Mouse (Mus musculus): ENCODE measurements around the gene Ciita. TPM values are rescaled to one million over a fixed set of nuclear protein-coding genes. Genes with fewer than 3 reads are reported as not detected.
A peak's percentile ranks its signal among the peaks of the same experiment; 100 is the strongest.

Ciita gene
- polyA plus RNA-seq, 1 experiment: not detected

DNA sequence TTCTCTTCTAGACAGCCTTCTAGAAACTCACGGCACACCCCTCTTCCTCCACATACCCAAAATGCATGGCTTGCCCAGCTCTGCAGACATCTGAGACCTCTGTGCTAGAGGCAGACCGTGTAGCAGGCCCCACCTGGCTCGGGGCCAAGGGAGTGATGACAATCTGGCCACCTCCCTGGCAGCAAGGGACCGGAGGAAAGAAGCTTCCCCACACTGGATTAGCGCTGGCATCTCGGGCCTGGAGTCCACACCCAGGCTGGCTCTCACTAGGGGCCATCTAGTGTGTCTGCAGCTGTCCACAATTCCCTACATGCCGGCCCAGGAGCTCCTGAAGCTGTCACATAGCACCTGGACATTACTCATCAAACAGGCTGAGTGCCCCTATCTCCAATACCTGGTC lies 54.7 kb downstream of the Ciita start:
- Histone ChIP-seq H3K9me3 (replicated peaks; ENCODE audit: control insufficient read depth, insufficient read depth, low read length, poor library complexity, severe bottlenecking) (no peaks in the 10 kb centered on the region), H3K4me3 (ENCODE audit: low read depth, low read length) (no peak overlapping the region), H3K27ac (ENCODE audit: insufficient read depth, low read length) (no peak overlapping the region), H3K9ac (ENCODE audit: low read depth, poor library complexity, severe bottlenecking) (no peak overlapping the region), H3K36me3 (ENCODE audit: control insufficient read depth, insufficient read depth, low read length, poor library complexity, severe bottlenecking) (no peaks in the 10 kb centered on the region), H3K27me3 (ENCODE audit: control insufficient read depth, insufficient read depth, low read length, poor library complexity, severe bottlenecking) (no peaks in the 10 kb centered on the region), H3K4me1 (ENCODE audit: control insufficient read depth, insufficient read depth, low read length) (no peaks in the 10 kb centered on the region)
- TF ChIP-seq CTCF (IDR thresholded peaks at IDR 0.05; ENCODE audit: low read depth, low read length): no peak

DNA sequence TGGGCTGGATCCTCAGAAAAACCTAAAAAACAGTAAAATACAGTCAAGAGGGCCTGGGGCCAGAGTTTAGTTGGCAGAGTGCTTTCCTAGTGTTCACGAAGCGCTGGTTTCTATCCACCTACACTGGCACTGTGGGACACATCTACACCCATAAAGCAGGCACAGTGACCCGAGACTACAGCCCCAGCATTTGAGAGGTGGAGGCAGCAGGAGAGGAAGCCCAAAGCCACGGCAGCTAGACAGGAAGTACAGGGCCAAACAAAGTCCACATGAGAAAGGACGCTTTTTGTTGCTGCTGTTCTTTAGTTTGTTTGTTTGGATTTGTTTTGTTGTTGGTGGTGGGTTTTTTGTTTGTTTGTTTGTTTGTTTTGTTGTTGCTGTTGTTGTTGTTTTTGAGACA lies 56.5 kb downstream of the Ciita start:
- Histone ChIP-seq H3K36me3 (ENCODE audit: control insufficient read depth, insufficient read depth, low read length, poor library complexity, severe bottlenecking) (no peaks in the 10 kb centered on the region), H3K4me3 (ENCODE audit: low read depth, low read length) (no peak overlapping the region), H3K4me1 (ENCODE audit: control insufficient read depth, insufficient read depth, low read length) (no peaks in the 10 kb centered on the region), H3K9ac (ENCODE audit: low read depth, poor library complexity, severe bottlenecking) (no peak overlapping the region), H3K27me3 (ENCODE audit: control insufficient read depth, insufficient read depth, low read length, poor library complexity, severe bottlenecking) (no peaks in the 10 kb centered on the region), H3K9me3 (replicated peaks; ENCODE audit: control insufficient read depth, insufficient read depth, low read length, poor library complexity, severe bottlenecking) (no peaks in the 10 kb centered on the region), H3K27ac (ENCODE audit: insufficient read depth, low read length) (no peak overlapping the region)
- TF ChIP-seq POLR2A (IDR thresholded peaks at IDR 0.05; ENCODE audit: insufficient read depth, low read length): no peak
- TF ChIP-seq EP300 (IDR thresholded peaks at IDR 0.05; ENCODE audit: insufficient read depth, low read depth, low read length): no peak
- no peak for TF ChIP-seq CTCF (IDR thresholded peaks at IDR 0.05; ENCODE audit: low read depth, low read length)

DNA sequence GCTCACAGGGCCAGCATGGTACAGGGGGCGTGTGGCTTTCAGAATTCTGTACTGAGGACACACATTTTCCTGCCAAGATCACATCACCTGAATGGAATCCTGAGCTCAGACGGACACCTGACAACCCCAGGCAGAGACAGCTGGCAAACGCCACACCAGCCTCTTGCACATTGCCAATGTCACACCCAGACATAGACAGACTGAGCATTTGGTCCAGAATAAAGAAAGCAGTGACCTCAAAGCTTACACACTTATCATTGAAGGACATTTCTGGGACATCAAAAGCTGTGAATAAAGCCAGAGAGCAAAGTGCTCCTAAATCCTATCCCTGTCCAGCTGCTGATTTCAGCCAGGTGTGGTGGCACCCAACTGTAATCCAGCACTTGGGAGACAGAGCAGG lies 57.1 kb downstream of the Ciita start:
- H3K9me3 ChIP-seq (replicated peaks; ENCODE audit: control insufficient read depth, insufficient read depth, low read length, poor library complexity, severe bottlenecking): no peaks in the 10 kb centered on the region
- no peak overlapping the region for H3K9ac ChIP-seq (ENCODE audit: low read depth, poor library complexity, severe bottlenecking)
- peaks cover 2% of the 10 kb centered on the region for H3K4me1 ChIP-seq (ENCODE audit: control insufficient read depth, insufficient read depth, low read length)
- H3K36me3 ChIP-seq (ENCODE audit: control insufficient read depth, insufficient read depth, low read length, poor library complexity, severe bottlenecking): no peaks in the 10 kb centered on the region
- H3K4me3 ChIP-seq (ENCODE audit: low read depth, low read length): no peak overlapping the region
- H3K27ac ChIP-seq (ENCODE audit: insufficient read depth, low read length): no peak overlapping the region
- no peak for TF ChIP-seq POLR2A (IDR thresholded peaks at IDR 0.05; ENCODE audit: insufficient read depth, low read length)
- no peak for TF ChIP-seq EP300 (IDR thresholded peaks at IDR 0.05; ENCODE audit: insufficient read depth, low read depth, low read length)
- no peak for TF ChIP-seq CTCF (IDR thresholded peaks at IDR 0.05; ENCODE audit: low read depth, low read length)
- H3K27me3 ChIP-seq (ENCODE audit: control insufficient read depth, insufficient read depth, low read length, poor library complexity, severe bottlenecking): no peaks in the 10 kb centered on the region

DNA sequence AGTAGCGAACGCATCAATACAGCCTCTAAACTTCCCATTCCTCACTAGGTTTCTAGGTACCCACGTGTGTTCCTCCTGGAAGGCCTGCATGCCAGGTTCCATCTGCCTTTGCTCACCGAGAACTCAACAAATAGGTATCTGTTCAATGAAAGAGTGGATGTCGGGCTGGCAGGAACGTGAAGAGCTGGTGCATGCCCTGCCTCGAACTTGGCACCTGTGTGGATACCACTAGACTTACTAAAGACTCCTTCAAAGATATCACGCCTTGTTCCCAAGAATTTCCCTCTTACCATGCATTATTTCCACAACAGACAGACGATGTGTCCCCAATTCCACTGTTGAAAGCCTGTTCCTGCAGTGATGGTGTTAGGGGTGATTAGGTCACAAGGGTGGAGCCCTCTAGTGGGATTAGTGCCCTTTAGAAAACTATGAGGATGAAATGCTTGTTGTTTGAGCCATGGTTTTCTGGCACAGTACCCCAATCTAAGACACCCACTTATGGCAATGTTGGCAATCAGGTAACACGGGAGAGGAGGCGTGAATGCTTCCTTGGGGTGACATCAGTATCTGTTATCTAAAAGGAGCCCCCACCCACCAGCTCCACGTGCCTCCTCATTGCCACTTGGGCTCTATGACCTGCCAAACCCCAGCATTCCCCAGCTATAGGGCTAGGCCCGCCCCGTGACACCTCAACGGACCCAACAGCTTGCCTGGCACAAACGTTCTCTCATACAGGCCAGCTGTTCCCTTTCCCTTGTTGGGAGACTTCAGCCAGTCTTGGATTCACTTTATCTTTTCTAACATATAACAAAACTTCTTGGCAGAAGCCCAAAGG lies 61.1 kb downstream of the Ciita start:
- H3K9me3 ChIP-seq (replicated peaks; ENCODE audit: control insufficient read depth, insufficient read depth, low read length, poor library complexity, severe bottlenecking): no peaks in the 10 kb centered on the region
- no peak for TF ChIP-seq EP300 (IDR thresholded peaks at IDR 0.05; ENCODE audit: insufficient read depth, low read depth, low read length)
- no peak for TF ChIP-seq POLR2A (IDR thresholded peaks at IDR 0.05; ENCODE audit: insufficient read depth, low read length)
- TF ChIP-seq CTCF (IDR thresholded peaks at IDR 0.05; ENCODE audit: low read depth, low read length): no peak
- H3K4me1 ChIP-seq (ENCODE audit: control insufficient read depth, insufficient read depth, low read length): peaks cover 2% of the 10 kb centered on the region
- H3K27ac ChIP-seq (ENCODE audit: insufficient read depth, low read length): no peak overlapping the region
- no peaks in the 10 kb centered on the region for H3K36me3 ChIP-seq (ENCODE audit: control insufficient read depth, insufficient read depth, low read length, poor library complexity, severe bottlenecking)
- H3K9ac ChIP-seq (ENCODE audit: low read depth, poor library complexity, severe bottlenecking): no peak overlapping the region
- H3K27me3 ChIP-seq (ENCODE audit: control insufficient read depth, insufficient read depth, low read length, poor library complexity, severe bottlenecking): no peaks in the 10 kb centered on the region
- no peak overlapping the region for H3K4me3 ChIP-seq (ENCODE audit: low read depth, low read length)

DNA sequence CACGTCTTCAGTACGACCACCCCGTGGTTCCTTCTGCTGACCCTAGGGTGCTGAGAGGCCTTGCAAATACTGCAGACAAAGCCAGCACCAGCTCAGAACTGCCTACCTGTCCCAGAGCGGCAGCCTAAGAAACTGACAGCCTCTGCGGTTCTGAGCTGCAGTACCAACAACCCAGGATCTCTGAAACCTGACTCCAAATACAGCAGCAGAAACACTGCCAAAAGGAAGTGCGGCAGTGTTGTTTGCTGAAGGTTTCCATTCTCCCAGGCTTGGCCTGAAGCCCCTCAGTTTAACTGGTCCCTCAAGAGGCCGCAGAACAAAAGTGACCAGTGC lies 61.7 kb downstream of the Ciita start:
- H3K27ac ChIP-seq (ENCODE audit: insufficient read depth, low read length): no peak overlapping the region

DNA sequence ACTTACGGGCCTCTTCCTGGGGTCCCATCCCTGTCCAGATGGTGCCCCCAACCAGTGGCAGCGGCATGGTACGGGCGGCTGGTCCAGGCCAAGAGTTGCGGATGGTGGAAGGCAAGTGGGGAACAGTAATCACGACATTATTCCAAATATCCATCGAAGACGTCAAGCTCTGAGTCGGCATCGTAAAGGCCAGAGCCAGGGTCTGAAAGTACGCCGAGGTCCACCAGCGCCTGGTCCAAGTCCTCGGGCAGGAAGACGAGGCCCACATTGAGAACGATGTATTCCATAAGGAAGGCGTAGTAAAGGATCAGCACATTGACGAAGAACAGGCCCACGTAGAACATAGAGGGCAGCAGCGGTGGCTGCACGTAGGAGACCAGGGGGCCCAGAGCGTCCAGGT lies 62.4 kb downstream of the Ciita start:
- Histone ChIP-seq H3K9ac (ENCODE audit: low read depth, poor library complexity, severe bottlenecking) (peak overlapping the region; percentile 83), H3K4me1 (ENCODE audit: control insufficient read depth, insufficient read depth, low read length) (peaks cover 2% of the 10 kb centered on the region), H3K36me3 (ENCODE audit: control insufficient read depth, insufficient read depth, low read length, poor library complexity, severe bottlenecking) (no peaks in the 10 kb centered on the region), H3K4me3 (ENCODE audit: low read depth, low read length) (peak overlapping the region; percentile 68), H3K27ac (ENCODE audit: insufficient read depth, low read length) (no peak overlapping the region), H3K27me3 (ENCODE audit: control insufficient read depth, insufficient read depth, low read length, poor library complexity, severe bottlenecking) (no peaks in the 10 kb centered on the region), H3K9me3 (replicated peaks; ENCODE audit: control insufficient read depth, insufficient read depth, low read length, poor library complexity, severe bottlenecking) (no peaks in the 10 kb centered on the region)
- TF ChIP-seq POLR2A (IDR thresholded peaks at IDR 0.05; ENCODE audit: insufficient read depth, low read length): no peak
- no peak for TF ChIP-seq CTCF (IDR thresholded peaks at IDR 0.05; ENCODE audit: low read depth, low read length)
- no peak for TF ChIP-seq EP300 (IDR thresholded peaks at IDR 0.05; ENCODE audit: insufficient read depth, low read depth, low read length)

More for the DNA sequence above, 61.7 kb downstream of the Ciita start:
- Histone ChIP-seq H3K27me3 (ENCODE audit: control insufficient read depth, insufficient read depth, low read length, poor library complexity, severe bottlenecking) (no peaks in the 10 kb centered on the region), H3K4me3 (ENCODE audit: low read depth, low read length) (no peak overlapping the region), H3K9me3 (replicated peaks; ENCODE audit: control insufficient read depth, insufficient read depth, low read length, poor library complexity, severe bottlenecking) (no peaks in the 10 kb centered on the region), H3K4me1 (ENCODE audit: control insufficient read depth, insufficient read depth, low read length) (peaks cover 2% of the 10 kb centered on the region), H3K9ac (ENCODE audit: low read depth, poor library complexity, severe bottlenecking) (no peak overlapping the region), H3K36me3 (ENCODE audit: control insufficient read depth, insufficient read depth, low read length, poor library complexity, severe bottlenecking) (no peaks in the 10 kb centered on the region)
- no peak for TF ChIP-seq EP300 (IDR thresholded peaks at IDR 0.05; ENCODE audit: insufficient read depth, low read depth, low read length)
- TF ChIP-seq CTCF (IDR thresholded peaks at IDR 0.05; ENCODE audit: low read depth, low read length): no peak
- TF ChIP-seq POLR2A (IDR thresholded peaks at IDR 0.05; ENCODE audit: insufficient read depth, low read length): no peak

Measured in ES-Bruce4 (cell line).